Mouse (Mus musculus): ENCODE results near the gene Olfr810.

The Olfr810 gene

GRCm38 (mm10) chr10:129794817-129795216 is at the start of gene Olfr810:
Gene Olfr810, minus strand, starts transcription at chr10:129794917.
- DNase-seq = no peak

- no peak for DNase-seq
These were observed 9.6 kb upstream of the Olfr810 start, which contains the start of gene Olfr811 for GRCm38 (mm10) chr10:129804296-129804695. Gene Olfr811, minus strand, starts transcription at chr10:129804396.

GRCm38 (mm10) chr10:129778123-129778522 is 16.6 kb downstream of the Olfr810 start:
- no peak for DNase-seq

- no peak for DNase-seq
These were observed 20.4 kb downstream of the Olfr810 start, which contains the start of gene Olfr809 for GRCm38 (mm10) chr10:129774338-129774737. Gene Olfr809, plus strand, starts transcription at chr10:129774638.

GRCm38 (mm10) chr10:129765182-129765581 is 29.5 kb downstream of the Olfr810 start, which contains the start of gene Olfr808:
Gene Olfr808, plus strand, starts transcription at chr10:129765482.
- no peak for DNase-seq

GRCm38 (mm10) chr10:129757693-129758092 is 37.0 kb downstream of the Olfr810 start, which contains the start of gene Olfr807:
Gene Olfr807, minus strand, starts transcription at chr10:129757793.
- no peak for DNase-seq

GRCm38 (mm10) chr10:129741821-129742220 is 52.9 kb downstream of the Olfr810 start, which contains the start of gene Olfr806:
Gene Olfr806, minus strand, starts transcription at chr10:129741921.
- no peak for DNase-seq
